Mouse (Mus musculus): ENCODE measurements at regions not wholly inside any gene's neighbourhood (a gene's known extent, or its start where the extent isn't known, plus 50 kb on each side); places are given as distances from the start of the nearest gene placed in this dataset.
A peak's percentile ranks its signal among the peaks of the same experiment; 100 is the strongest.
"Not testable (repeated sequence)": the region's sequence is repeated elsewhere in the genome, so short reads cannot be mapped to it uniquely, and the experiment has no call there.

- no peak for ATAC-seq (replicated peaks; ENCODE audit: low read depth, poor library complexity, severe bottlenecking)
Measured at GRCm38 (mm10) chr5:40177982-40178748, 422.9 kb upstream of the Hs3st1 start.

GRCm38 (mm10) chr5:40136740-40137285, 381.5 kb upstream of the Hs3st1 start:
- no peak for ATAC-seq (replicated peaks; ENCODE audit: low read depth, poor library complexity, severe bottlenecking)

- no peak for ATAC-seq (replicated peaks; ENCODE audit: low read depth, poor library complexity, severe bottlenecking)
Measured at GRCm38 (mm10) chr5:40124337-40124736, 369.1 kb upstream of the Hs3st1 start.

GRCm38 (mm10) chr5:40116849-40117248, 361.6 kb upstream of the Hs3st1 start:
- ATAC-seq (replicated peaks; ENCODE audit: low read depth, poor library complexity, severe bottlenecking), result no peak

- not testable (repeated sequence) for ATAC-seq (replicated peaks; ENCODE audit: low read depth, poor library complexity, severe bottlenecking)
Measured at GRCm38 (mm10) chr5:40089576-40089975, 334.3 kb upstream of the Hs3st1 start.

GRCm38 (mm10) chr5:40045288-40045687, 290.0 kb upstream of the Hs3st1 start:
- no peak for ATAC-seq (replicated peaks; ENCODE audit: low read depth, poor library complexity, severe bottlenecking)

- no peak for ATAC-seq (replicated peaks; ENCODE audit: low read depth, poor library complexity, severe bottlenecking)
Measured at GRCm38 (mm10) chr5:40034452-40034851, 279.2 kb upstream of the Hs3st1 start.

GRCm38 (mm10) chr5:40033686-40034085, 278.4 kb upstream of the Hs3st1 start:
- no peak for ATAC-seq (replicated peaks; ENCODE audit: low read depth, poor library complexity, severe bottlenecking)

- no peak for ATAC-seq (replicated peaks; ENCODE audit: low read depth, poor library complexity, severe bottlenecking)
Measured at GRCm38 (mm10) chr5:40030261-40030660, 275.0 kb upstream of the Hs3st1 start.

- no peak for ATAC-seq (replicated peaks; ENCODE audit: low read depth, poor library complexity, severe bottlenecking)
Measured at GRCm38 (mm10) chr5:40015946-40016345, 260.7 kb upstream of the Hs3st1 start.

GRCm38 (mm10) chr5:39988039-39988438, 232.8 kb upstream of the Hs3st1 start:
- ATAC-seq (replicated peaks; ENCODE audit: low read depth, poor library complexity, severe bottlenecking), result no peak

- no peak for ATAC-seq (replicated peaks; ENCODE audit: low read depth, poor library complexity, severe bottlenecking)
Measured at GRCm38 (mm10) chr5:39964371-39964770, 209.1 kb upstream of the Hs3st1 start.

- peak; percentile 84 for ATAC-seq (replicated peaks; ENCODE audit: low read depth, poor library complexity, severe bottlenecking)
Measured at GRCm38 (mm10) chr5:39960981-39961380, 205.7 kb upstream of the Hs3st1 start.

GRCm38 (mm10) chr5:39935564-39935963, 180.3 kb upstream of the Hs3st1 start:
- ATAC-seq (replicated peaks; ENCODE audit: low read depth, poor library complexity, severe bottlenecking), result no peak

GRCm38 (mm10) chr5:39931890-39932289, 176.6 kb upstream of the Hs3st1 start:
- ATAC-seq (replicated peaks; ENCODE audit: low read depth, poor library complexity, severe bottlenecking), result no peak

- no peak for ATAC-seq (replicated peaks; ENCODE audit: low read depth, poor library complexity, severe bottlenecking)
Measured at GRCm38 (mm10) chr5:39909369-39909768, 154.1 kb upstream of the Hs3st1 start.

GRCm38 (mm10) chr5:39871723-39872085, 116.4 kb upstream of the Hs3st1 start:
- ATAC-seq (replicated peaks; ENCODE audit: low read depth, poor library complexity, severe bottlenecking), result no peak

GRCm38 (mm10) chr5:39870835-39871722, 115.8 kb upstream of the Hs3st1 start:
- ATAC-seq (replicated peaks; ENCODE audit: low read depth, poor library complexity, severe bottlenecking), result no peak

GRCm38 (mm10) chr5:39857192-39857591, 101.9 kb upstream of the Hs3st1 start:
- no peak for ATAC-seq (replicated peaks; ENCODE audit: low read depth, poor library complexity, severe bottlenecking)

- ATAC-seq (replicated peaks; ENCODE audit: low read depth, poor library complexity, severe bottlenecking), result no peak
Measured at GRCm38 (mm10) chr5:39856616-39857156, 101.4 kb upstream of the Hs3st1 start.

All from common myeloid progenitor, adult 5-6 weeks (primary cell).